Mouse (Mus musculus) intestine, embryonic 14.5 days (tissue): ENCODE results near the gene Efcc1. TPM values are rescaled to one million over a fixed set of nuclear protein-coding genes. Genes with fewer than 3 reads are reported as not detected.

Experiments used
- ATAC-seq: fragments of 200-750 bp; cut with Nextera tagmentation; replicated peaks from 2 replicates; pipeline ENCODE4 v1.8.0; 2017; ENCODE audit warnings: low read depth, moderate number of reproducible peaks, moderate TSS enrichment, moderate library complexity; ENCODE audit not compliant: low FRiP score, low TSS enrichment
- DNase-seq: peaks from one replicate; pipeline ENCODE4 v3.0.0-alpha.2; 2018; ENCODE audit warnings: low spot score
- H3K27ac ChIP-seq: fragments of 300-500 bp; sonication (generic); 2 replicates; pipeline ENCODE4 v1.5.1; 2014; ENCODE audit warnings: low read depth, mild to moderate bottlenecking, control low read depth
- H3K27me3 ChIP-seq: fragments of 300-500 bp; sonication (generic); replicated peaks from 2 replicates; pipeline ENCODE4 v1.6.1; 2014; ENCODE audit warnings: low read length, control low read depth; ENCODE audit not compliant: control insufficient read depth, insufficient read depth
- H3K36me3 ChIP-seq: fragments of 300-500 bp; sonication (generic); 2 replicates; pipeline ENCODE4 v1.6.1; 2014; ENCODE audit warnings: low read length, control low read depth; ENCODE audit not compliant: control insufficient read depth, insufficient read depth
- H3K4me1 ChIP-seq: fragments of 300-500 bp; sonication (generic); replicated peaks from 2 replicates; pipeline ENCODE4 v1.6.1; 2014; ENCODE audit warnings: low read length, control low read depth, mixed read lengths; ENCODE audit not compliant: control insufficient read depth, insufficient read depth
- H3K4me2 ChIP-seq: fragments of 300-500 bp; sonication (generic); 2 replicates; pipeline ENCODE4 v1.6.1; 2014; ENCODE audit warnings: low read length
- H3K4me3 ChIP-seq: fragments of 300-500 bp; sonication (generic); 2 replicates; pipeline ENCODE4 v1.5.1; 2014; ENCODE audit warnings: low read depth, low read length, control low read depth, mixed read lengths
- H3K9ac ChIP-seq: fragments of 300-500 bp; sonication (generic); 2 replicates; pipeline ENCODE4 v1.6.1; 2014; ENCODE audit warnings: mild to moderate bottlenecking, low read length
- H3K9me3 ChIP-seq: fragments of 300-500 bp; sonication (generic); 2 replicates; pipeline ENCODE4 v1.6.1; 2016; ENCODE audit warnings: low read length, control low read depth; ENCODE audit not compliant: control insufficient read depth
- WGBS: fragments of 180-500 bp; shearing (Covaris S2); extraction: QIAGEN DNeasy Blood & Tissue Kit; methylation state at CpG from one replicate; pipeline ENCODE4 v1.1.7; 2014; 5-methylcytosine and 5-hydroxymethylcytosine counted together
- polyA plus RNA-seq: library from polyadenylated mRNA; unstranded; fragments of >200 nt; fragmentation: Nextera tagmentation; extraction: Ambion mirVana; gene quantifications from 2 replicates; pipeline ENCODE4 v1.2.1, GENCODE M21; 2014

The Efcc1 gene
- polyA plus RNA-seq, 1 experiment from 2014 or later, result 1.4 TPM

GRCm38 (mm10) chr6:87728102-87728501, 2.6 kb upstream of the Efcc1 start:
- WGBS, result 55% methylated on average over 3 of the region's 3 CpGs
- H3K27ac ChIP-seq, result no peak overlapping the region
- no peak for ATAC-seq
- peaks cover 42% of the 10 kb centered on the region for H3K27me3 ChIP-seq
- H3K9me3 ChIP-seq, result no peaks in the 10 kb centered on the region
- no peaks in the 10 kb centered on the region for H3K36me3 ChIP-seq
- DNase-seq, result no peak
- no peak overlapping the region for H3K4me2 ChIP-seq
- H3K9ac ChIP-seq, result no peak overlapping the region
- H3K4me3 ChIP-seq, result no peak overlapping the region
- H3K4me1 ChIP-seq, result peaks cover 15% of the 10 kb centered on the region

GRCm38 (mm10) chr6:87730141-87730540, 528 bp upstream of the Efcc1 start:
- no peak overlapping the region for H3K9ac ChIP-seq
- H3K27ac ChIP-seq, result no peak overlapping the region
- H3K27me3 ChIP-seq, result peaks cover 48% of the 10 kb centered on the region
- H3K36me3 ChIP-seq, result no peaks in the 10 kb centered on the region
- no peaks in the 10 kb centered on the region for H3K9me3 ChIP-seq
- peak overlapping the region; percentile 53 for H3K4me3 ChIP-seq
- DNase-seq (no peak), ATAC-seq (no peak)
- H3K4me2 ChIP-seq, result peak overlapping the region; percentile 99
- WGBS, result 14% methylated on average over 13 of the region's 13 CpGs
- peaks cover 20% of the 10 kb centered on the region for H3K4me1 ChIP-seq

- ATAC-seq (no peak), DNase-seq (no peak)
- H3K9me3 ChIP-seq, result no peaks in the 10 kb centered on the region
These were observed 910 bp downstream of the Efcc1 start for GRCm38 (mm10) chr6:87731463-87732095.

GRCm38 (mm10) chr6:87732151-87733011, 1.7 kb downstream of the Efcc1 start:
- no peaks in the 10 kb centered on the region for H3K36me3 ChIP-seq

More at GRCm38 (mm10) chr6:87731463-87732095, 910 bp downstream of the Efcc1 start:
- Histone ChIP-seq H3K27me3 (peaks cover 48% of the 10 kb centered on the region), H3K4me2 (peak overlapping the region; percentile 99), H3K36me3 (no peaks in the 10 kb centered on the region), H3K9ac (peak overlapping the region; percentile 10), H3K4me3 (peak overlapping the region; percentile 53), H3K27ac (no peak overlapping the region), H3K4me1 (peaks cover 20% of the 10 kb centered on the region)
- 5% methylated on average over 19 of the region's 19 CpGs for WGBS

GRCm38 (mm10) chr6:87733131-87733930, 2.7 kb downstream of the Efcc1 start:
- no peak for DNase-seq
- H3K9ac ChIP-seq, result no peak overlapping the region

More at GRCm38 (mm10) chr6:87732151-87733011, 1.7 kb downstream of the Efcc1 start:
- Histone ChIP-seq H3K9me3 (no peaks in the 10 kb centered on the region), H3K4me2 (peak overlapping the region; percentile 99), H3K4me3 (peak overlapping the region; percentile 53), H3K27me3 (peaks cover 48% of the 10 kb centered on the region), H3K27ac (no peak overlapping the region), H3K9ac (no peak overlapping the region), H3K4me1 (peaks cover 20% of the 10 kb centered on the region)
- no peak for ATAC-seq
- 3% methylated on average over 46 of the region's 53 CpGs for whole genome bisulfite sequencing
- DNase-seq, result peak; percentile 63

GRCm38 (mm10) chr6:87734136-87734535, 3.5 kb downstream of the Efcc1 start:
- Histone ChIP-seq H3K4me2 (no peak overlapping the region), H3K9ac (no peak overlapping the region), H3K27me3 (peaks cover 46% of the 10 kb centered on the region), H3K4me3 (no peak overlapping the region), H3K4me1 (peaks cover 20% of the 10 kb centered on the region), H3K36me3 (no peaks in the 10 kb centered on the region), H3K27ac (peak overlapping the region; percentile 6; the same call in 1 of the 2 replicates), H3K9me3 (no peaks in the 10 kb centered on the region)
- ATAC-seq, result 0 out of 2 replicates have a peak, but pooled peaks have one; percentile 29
- DNase-seq, result no peak
- WGBS, result 35% methylated on average over 5 of the region's 5 CpGs

More at GRCm38 (mm10) chr6:87733131-87733930, 2.7 kb downstream of the Efcc1 start:
- Histone ChIP-seq H3K4me1 (peaks cover 20% of the 10 kb centered on the region), H3K27ac (peak overlapping the region; percentile 6; the same call in 1 of the 2 replicates), H3K4me2 (peak overlapping the region; percentile 65), H3K36me3 (no peaks in the 10 kb centered on the region), H3K4me3 (peak overlapping the region; percentile 53), H3K9me3 (no peaks in the 10 kb centered on the region), H3K27me3 (peaks cover 48% of the 10 kb centered on the region)
- 35% methylated on average over 14 of the region's 14 CpGs for WGBS
- no peak for ATAC-seq

GRCm38 (mm10) chr6:87736923-87737322, 6.3 kb downstream of the Efcc1 start:
- WGBS, result 83% methylated on average over 4 of the region's 4 CpGs
- no peak overlapping the region for H3K4me2 ChIP-seq
- no peaks in the 10 kb centered on the region for H3K9me3 ChIP-seq
- H3K4me1 ChIP-seq, result peaks cover 14% of the 10 kb centered on the region
- no peak overlapping the region for H3K9ac ChIP-seq
- peaks cover 18% of the 10 kb centered on the region for H3K27me3 ChIP-seq
- no peak for DNase-seq
- ATAC-seq, result no peak
- no peak overlapping the region for H3K4me3 ChIP-seq
- H3K36me3 ChIP-seq, result no peaks in the 10 kb centered on the region
- no peak overlapping the region for H3K27ac ChIP-seq

- H3K4me3 ChIP-seq, result no peak overlapping the region
- no peaks in the 10 kb centered on the region for H3K36me3 ChIP-seq
- H3K9ac ChIP-seq, result no peak overlapping the region
- peaks cover 7% of the 10 kb centered on the region for H3K27me3 ChIP-seq
- H3K4me1 ChIP-seq, result peaks cover 5% of the 10 kb centered on the region; the same call in 1 of the 2 replicates
- H3K9me3 ChIP-seq, result no peaks in the 10 kb centered on the region
- DNase-seq (no peak), ATAC-seq (no peak)
- no peak overlapping the region for H3K4me2 ChIP-seq
- H3K27ac ChIP-seq, result no peak overlapping the region
- WGBS, result 57% methylated on average over 4 of the region's 4 CpGs
These were observed 7.4 kb downstream of the Efcc1 start for GRCm38 (mm10) chr6:87737921-87738626.
